Mouse (Mus musculus) naive thymus-derived CD4-positive, alpha-beta T cell, adult 2 months (primary cell): ENCODE data around the gene Rho.

ENCODE experiments used
- DNase-seq: peaks from one replicate; pipeline ENCODE4 v3.0.0-alpha.2; 2011; ENCODE audit warnings: low read depth

Gene Rho

GRCm38 (mm10) chr6:115975606-115976005, 44.1 kb downstream of the Rho start:
- no peak for DNase-seq

GRCm38 (mm10) chr6:115977810-115978209, 46.3 kb downstream of the Rho start:
- no peak for DNase-seq

- DNase-seq, result no peak
Measured at GRCm38 (mm10) chr6:115978596-115978995, 47.0 kb downstream of the Rho start.

- DNase-seq, result no peak
Measured at GRCm38 (mm10) chr6:115982889-115983288, 51.3 kb downstream of the Rho start.

- no peak for DNase-seq
Measured at GRCm38 (mm10) chr6:115983306-115984038, 51.9 kb downstream of the Rho start.

- no peak for DNase-seq
Measured at GRCm38 (mm10) chr6:115984580-115984979, 53.0 kb downstream of the Rho start.

GRCm38 (mm10) chr6:115985622-115986021, 54.1 kb downstream of the Rho start:
- no peak for DNase-seq

- DNase-seq, result no peak
Measured at GRCm38 (mm10) chr6:115986472-115987095, 55.0 kb downstream of the Rho start.

GRCm38 (mm10) chr6:115987096-115987747, 55.7 kb downstream of the Rho start:
- DNase-seq, result no peak

- DNase-seq, result no peak
Measured at GRCm38 (mm10) chr6:115989032-115989431, 57.5 kb downstream of the Rho start.

- DNase-seq, result no peak
Measured at GRCm38 (mm10) chr6:115989607-115990006, 58.1 kb downstream of the Rho start.
